Mouse (Mus musculus) frontal cortex, postnatal 14 days (tissue): ENCODE data around the gene Elk3.
A peak's percentile ranks its signal among the peaks of the same experiment; 100 is the strongest.

ENCODE experiments used
- DNase-seq, 2 experiments: peaks; one replicate each; pipeline ENCODE4 v3.0.0; 2022; ENCODE audit warnings: low spot score in 2 of 2

The Elk3 gene

GRCm38 (mm10) chr10:93267509-93267908 is 43.4 kb downstream of the Elk3 start:
- DNase-seq, result no peak

GRCm38 (mm10) chr10:93266521-93266920 is 44.4 kb downstream of the Elk3 start:
- DNase-seq, result no peak

- no peak for DNase-seq
Observed at GRCm38 (mm10) chr10:93265833-93266232, 45.1 kb downstream of the Elk3 start.

GRCm38 (mm10) chr10:93264001-93264400 is 46.9 kb downstream of the Elk3 start:
- DNase-seq, result no peak

- DNase-seq, result no peak
Observed at GRCm38 (mm10) chr10:93263431-93263830, 47.5 kb downstream of the Elk3 start.

- DNase-seq, result no peak
Observed at GRCm38 (mm10) chr10:93261981-93262499, 48.9 kb downstream of the Elk3 start.

GRCm38 (mm10) chr10:93261132-93261980 is 49.6 kb downstream of the Elk3 start:
- peak in 1 of 2 experiments; percentile 39 for DNase-seq

GRCm38 (mm10) chr10:93259826-93260225 is 51.1 kb downstream of the Elk3 start:
- no peak for DNase-seq

GRCm38 (mm10) chr10:93255294-93255693 is 55.6 kb downstream of the Elk3 start:
- no peak for DNase-seq

GRCm38 (mm10) chr10:93253156-93253555 is 57.8 kb downstream of the Elk3 start:
- no peak for DNase-seq

GRCm38 (mm10) chr10:93252661-93253060 is 58.3 kb downstream of the Elk3 start:
- no peak for DNase-seq

- no peak for DNase-seq
Observed at GRCm38 (mm10) chr10:93251426-93251825, 59.5 kb downstream of the Elk3 start.

- DNase-seq, result no peak
Observed at GRCm38 (mm10) chr10:93250436-93251317, 60.3 kb downstream of the Elk3 start.

- no peak for DNase-seq
Observed at GRCm38 (mm10) chr10:93249901-93250300, 61.0 kb downstream of the Elk3 start.

GRCm38 (mm10) chr10:93248416-93248815 is 62.5 kb downstream of the Elk3 start:
- DNase-seq, result no peak

- DNase-seq, result no peak
Observed at GRCm38 (mm10) chr10:93247902-93248301, 63.0 kb downstream of the Elk3 start.

- DNase-seq, result peak in 1 of 2 experiments; percentile 14
Observed at GRCm38 (mm10) chr10:93247422-93247821, 63.5 kb downstream of the Elk3 start.

- DNase-seq, result peak in 1 of 2 experiments; percentile 3
Observed at GRCm38 (mm10) chr10:93246185-93246920, 64.6 kb downstream of the Elk3 start.

GRCm38 (mm10) chr10:93244209-93244705 is 66.7 kb downstream of the Elk3 start:
- DNase-seq, result peak in 1 of 2 experiments; percentile 3

- DNase-seq, result no peak
Observed at GRCm38 (mm10) chr10:93242861-93243260, 68.1 kb downstream of the Elk3 start.

GRCm38 (mm10) chr10:93242208-93242607 is 68.7 kb downstream of the Elk3 start:
- DNase-seq, result no peak
